Mouse (Mus musculus) embryonic fibroblast, embryonic 13.5 days (primary cell): ENCODE data around the gene R3hcc1l.

Experiments used
- CTCF ChIP-seq: IDR thresholded peaks from 2 replicates; pipeline ENCODE4 v1.5.1; 2011; ENCODE audit warnings: mild to moderate bottlenecking, control low read depth, low read length, moderate library complexity, borderline replicate concordance; ENCODE audit not compliant: insufficient read depth
- POLR2A ChIP-seq: IDR thresholded peaks from 2 replicates; pipeline ENCODE4 v1.6.1; 2011; ENCODE audit warnings: low read depth, mild to moderate bottlenecking, control low read depth, low read length, moderate library complexity

- TF ChIP-seq POLR2A (no peak), CTCF (no peak)
Observed at GRCm38 (mm10) chr19:42569076-42569475, 50.5 kb downstream of the R3hcc1l start.
